Mouse (Mus musculus) limb, embryonic 13.5 days (tissue): ENCODE measurements around the gene Dlk1. TPM values are rescaled to one million over a fixed set of nuclear protein-coding genes. Genes with fewer than 3 reads are reported as not detected.
A peak's percentile ranks its signal among the peaks of the same experiment; 100 is the strongest.

ENCODE experiments used
- ATAC-seq: fragments of 200-750 bp; cut with Nextera tagmentation; 2 replicates; pipeline ENCODE4 v1.8.0; 2017; ENCODE audit warnings: low read depth, moderate number of reproducible peaks, moderate TSS enrichment; ENCODE audit not compliant: low FRiP score
- H3K27ac ChIP-seq: fragments of 300-500 bp; sonication (generic); 2 replicates; pipeline ENCODE4 v1.5.1; 2015; ENCODE audit warnings: inconsistent platforms, mild to moderate bottlenecking, moderate library complexity
- H3K27me3 ChIP-seq: fragments of 300-500 bp; sonication (generic); 2 replicates; pipeline ENCODE4 v1.6.1; 2015; ENCODE audit warnings: mild to moderate bottlenecking, inconsistent platforms
- H3K36me3 ChIP-seq: fragments of 300-500 bp; sonication (generic); 2 replicates; pipeline ENCODE4 v1.6.1; 2015; ENCODE audit warnings: inconsistent platforms, mild to moderate bottlenecking, moderate library complexity
- H3K4me1 ChIP-seq: fragments of 300-500 bp; sonication (generic); 2 replicates; pipeline ENCODE4 v1.6.1; 2015; ENCODE audit warnings: inconsistent platforms
- H3K4me2 ChIP-seq: fragments of 300-500 bp; sonication (generic); replicated peaks from 2 replicates; pipeline ENCODE4 v1.6.1; 2015; ENCODE audit warnings: inconsistent platforms, mild to moderate bottlenecking, moderate library complexity
- H3K4me3 ChIP-seq: fragments of 300-500 bp; sonication (generic); 2 replicates; pipeline ENCODE4 v1.5.1; 2015; ENCODE audit warnings: moderate library complexity, mild to moderate bottlenecking, inconsistent platforms
- H3K9ac ChIP-seq: fragments of 300-500 bp; sonication (generic); 2 replicates; pipeline ENCODE4 v1.6.1; 2015; ENCODE audit warnings: mild to moderate bottlenecking, inconsistent platforms
- H3K9me3 ChIP-seq: fragments of 300-500 bp; sonication (generic); 2 replicates; pipeline ENCODE4 v1.6.1; 2016; ENCODE audit warnings: inconsistent platforms
- WGBS: fragments of 180-500 bp; shearing (Covaris S2); methylation state at CpG from one replicate; pipeline ENCODE4 v1.1.7; 2015; 5-methylcytosine and 5-hydroxymethylcytosine counted together
- polyA plus RNA-seq: library from polyadenylated mRNA; unstranded; fragments of >200 nt; fragmentation: Nextera tagmentation; extraction: Ambion mirVana; gene quantifications from 2 replicates; pipeline ENCODE4 v1.2.1, GENCODE M21; 2015

Dlk1 gene
- polyA plus RNA-seq, 1 experiment from 2014 or later = 395 TPM

DNA sequence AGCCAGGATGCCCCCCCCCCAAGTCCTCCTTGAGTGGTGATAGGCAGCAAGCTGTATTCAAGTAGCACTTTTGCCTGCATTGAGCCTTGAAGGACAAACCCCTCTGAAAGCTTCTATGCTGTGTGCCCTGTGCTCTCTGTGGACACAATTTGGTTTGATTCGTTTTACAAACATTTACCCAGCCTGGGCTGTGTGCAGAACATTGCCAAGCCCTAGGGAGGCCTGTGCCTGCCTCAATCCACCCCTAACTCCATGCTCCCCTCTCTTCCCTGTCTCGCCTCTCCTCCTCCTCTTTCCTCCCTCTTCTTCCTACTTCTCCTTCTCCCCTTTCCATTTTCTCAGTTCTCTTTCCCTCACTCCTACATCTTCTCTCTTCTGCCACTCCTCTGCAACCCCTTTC is 29.5 kb upstream of the Dlk1 start:
- no peak overlapping the region for H3K4me3 ChIP-seq
- no peak overlapping the region for H3K9ac ChIP-seq
- no peaks in the 10 kb centered on the region for H3K9me3 ChIP-seq
- WGBS = 56% methylated on average over 2 of the region's 2 CpGs
- H3K27me3 ChIP-seq = no peaks in the 10 kb centered on the region
- no peak overlapping the region for H3K4me2 ChIP-seq
- peaks cover 49% of the 10 kb centered on the region for H3K4me1 ChIP-seq
- no peaks in the 10 kb centered on the region for H3K36me3 ChIP-seq
- H3K27ac ChIP-seq = 0 out of 2 replicates have a peak overlapping the region, but pooled peaks have one; percentile 12
- ATAC-seq = no peak

DNA sequence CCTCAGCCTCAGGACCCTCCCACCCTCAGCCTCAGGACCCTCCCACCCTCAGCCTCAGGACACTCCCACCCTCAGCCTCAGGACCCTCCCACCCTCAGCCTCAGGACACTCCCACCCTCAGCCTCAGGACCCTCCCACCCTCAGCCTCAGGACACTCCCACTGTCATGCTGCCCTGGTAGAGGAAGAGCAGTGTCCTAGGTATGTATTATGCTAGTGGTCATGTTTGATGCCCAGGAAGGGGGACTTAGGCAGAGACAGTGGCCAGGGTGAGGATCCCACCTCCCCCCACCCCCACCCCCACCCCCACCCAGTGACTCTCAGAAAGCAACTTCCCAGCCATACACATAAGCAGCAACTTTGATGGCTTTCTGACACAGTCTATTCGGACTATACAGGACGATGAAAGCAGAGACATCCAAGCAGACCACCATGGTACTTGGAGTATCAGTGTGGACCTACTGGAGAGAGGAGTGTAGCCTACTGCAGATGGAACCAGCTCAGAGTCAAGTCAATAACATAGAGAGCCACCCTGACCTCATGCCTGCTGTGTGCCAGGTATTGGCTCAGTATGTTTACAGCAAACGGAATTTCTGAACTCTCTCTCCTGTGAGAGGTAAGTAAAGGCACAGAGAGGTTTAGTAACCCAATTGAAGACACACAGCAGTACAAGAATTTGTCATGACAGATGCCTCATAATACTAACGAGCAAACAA is 28.8 kb upstream of the Dlk1 start:
- no peak overlapping the region for H3K9ac ChIP-seq
- H3K9me3 ChIP-seq = no peaks in the 10 kb centered on the region
- ATAC-seq = 0 out of 2 replicates have a peak, but pooled peaks have one; percentile 39
- WGBS = 64% methylated on average over 4 of the region's 4 CpGs
- peaks cover 42% of the 10 kb centered on the region for H3K4me1 ChIP-seq
- no peak overlapping the region for H3K4me2 ChIP-seq
- H3K36me3 ChIP-seq = no peaks in the 10 kb centered on the region
- H3K4me3 ChIP-seq = no peak overlapping the region
- peak overlapping the region; percentile 58; the same call in 1 of the 2 replicates for H3K27ac ChIP-seq
- no peaks in the 10 kb centered on the region for H3K27me3 ChIP-seq

DNA sequence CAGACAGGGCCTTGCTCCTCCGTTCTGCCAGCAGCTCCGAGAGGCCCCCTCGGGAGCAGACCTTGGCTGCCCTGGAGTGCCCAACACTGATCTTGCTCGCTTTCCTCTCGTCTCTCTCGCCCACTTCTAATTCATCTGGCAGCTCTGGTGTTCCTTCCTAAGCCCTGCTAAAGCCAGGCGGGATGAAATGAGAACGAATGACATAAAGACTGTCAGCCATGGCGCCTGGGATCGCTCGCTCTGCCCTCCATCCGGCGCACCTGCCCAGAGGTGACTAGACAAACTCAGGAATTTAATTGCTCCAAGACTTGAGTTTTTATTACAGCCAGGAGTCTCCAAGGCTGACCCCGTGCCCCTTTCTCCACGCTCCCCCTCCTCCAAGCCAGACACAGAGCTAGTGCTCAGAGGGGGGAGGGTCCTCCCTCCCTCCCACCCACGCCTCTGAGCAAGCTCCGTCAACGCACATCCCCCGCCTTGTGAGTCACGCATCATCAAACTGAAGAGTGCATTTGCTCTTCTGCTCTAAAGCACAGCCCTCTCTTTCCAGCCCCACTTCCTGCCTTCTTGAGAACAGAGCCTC is 27.8 kb upstream of the Dlk1 start:
- no peaks in the 10 kb centered on the region for H3K27me3 ChIP-seq
- no peaks in the 10 kb centered on the region for H3K36me3 ChIP-seq
- peak overlapping the region; percentile 47 for H3K4me2 ChIP-seq
- H3K4me3 ChIP-seq = 0 out of 2 replicates have a peak overlapping the region, but pooled peaks have one; percentile 5
- H3K27ac ChIP-seq = peak overlapping the region; percentile 58; the same call in 1 of the 2 replicates
- H3K4me1 ChIP-seq = peaks cover 38% of the 10 kb centered on the region
- H3K9me3 ChIP-seq = no peaks in the 10 kb centered on the region
- 4% methylated on average over 20 of the region's 20 CpGs for WGBS
- H3K9ac ChIP-seq = peak overlapping the region; percentile 45
- ATAC-seq = peak; percentile 46

DNA sequence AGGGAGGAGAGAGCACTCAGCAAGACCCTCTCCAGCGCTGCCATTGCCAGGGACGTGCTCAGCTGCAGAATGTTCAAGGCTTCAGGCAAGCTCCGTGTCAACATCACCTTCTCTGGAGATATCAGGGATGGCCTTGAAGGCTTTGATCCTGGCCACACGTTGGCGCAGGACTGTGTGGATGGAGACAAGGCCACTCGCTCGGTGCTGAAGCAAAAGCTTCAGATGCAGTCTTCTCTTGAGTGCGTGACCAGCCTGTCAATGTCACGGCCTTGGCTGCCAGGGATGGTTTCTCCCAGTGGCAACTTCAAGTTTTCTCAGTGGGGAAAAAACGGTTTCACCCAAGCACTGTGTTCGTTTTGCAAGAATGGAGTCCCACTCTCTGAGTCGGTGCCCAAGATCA is 26.6 kb upstream of the Dlk1 start:
- H3K9me3 ChIP-seq = no peaks in the 10 kb centered on the region
- H3K4me2 ChIP-seq = no peak overlapping the region
- no peak overlapping the region for H3K4me3 ChIP-seq
- H3K36me3 ChIP-seq = no peaks in the 10 kb centered on the region
- 83% methylated on average over 12 of the region's 12 CpGs for WGBS
- H3K9ac ChIP-seq = no peak overlapping the region
- H3K27ac ChIP-seq = peak overlapping the region; percentile 44; the same call in 1 of the 2 replicates
- peaks cover 32% of the 10 kb centered on the region for H3K4me1 ChIP-seq
- ATAC-seq = no peak
- H3K27me3 ChIP-seq = no peaks in the 10 kb centered on the region

DNA sequence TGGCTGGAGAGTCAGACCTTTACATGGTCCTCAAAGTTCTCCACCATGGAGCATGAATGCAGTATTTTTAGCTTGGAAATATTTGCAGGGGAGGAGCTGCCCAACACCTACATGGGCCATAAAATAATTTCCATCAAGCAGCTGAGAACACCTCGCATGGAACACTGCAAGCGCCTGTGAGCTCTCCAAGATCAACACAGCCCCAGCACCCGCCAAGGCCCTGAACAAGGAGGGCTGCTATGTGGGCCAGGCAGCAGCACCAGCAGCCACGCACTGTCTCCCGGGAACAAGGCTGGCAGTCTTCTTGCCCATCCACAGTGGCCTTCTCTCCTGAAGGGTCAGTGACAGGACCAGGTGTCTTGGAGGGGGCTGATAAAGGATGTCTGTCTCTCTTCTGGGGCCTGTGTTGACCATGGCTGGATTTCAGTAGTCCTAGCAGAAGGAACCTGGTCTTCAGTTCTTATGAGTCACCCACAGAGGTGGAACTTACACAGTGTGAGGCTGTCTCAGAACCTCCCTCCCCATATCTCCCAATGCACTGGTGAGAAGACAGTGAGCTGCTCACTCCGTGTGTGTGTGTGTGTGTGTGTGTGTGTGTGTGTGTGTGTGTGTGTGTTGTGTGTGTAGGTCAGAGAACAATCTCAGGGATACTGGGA is 20.0 kb upstream of the Dlk1 start:
- Histone ChIP-seq H3K36me3 (no peaks in the 10 kb centered on the region), H3K9ac (no peak overlapping the region), H3K27ac (peak overlapping the region; percentile 83), H3K27me3 (no peaks in the 10 kb centered on the region), H3K4me3 (no peak overlapping the region), H3K4me1 (peaks cover 27% of the 10 kb centered on the region), H3K9me3 (no peaks in the 10 kb centered on the region), H3K4me2 (no peak overlapping the region)
- peak; percentile 84 for ATAC-seq
- 61% methylated on average over 6 of the region's 6 CpGs for WGBS

DNA sequence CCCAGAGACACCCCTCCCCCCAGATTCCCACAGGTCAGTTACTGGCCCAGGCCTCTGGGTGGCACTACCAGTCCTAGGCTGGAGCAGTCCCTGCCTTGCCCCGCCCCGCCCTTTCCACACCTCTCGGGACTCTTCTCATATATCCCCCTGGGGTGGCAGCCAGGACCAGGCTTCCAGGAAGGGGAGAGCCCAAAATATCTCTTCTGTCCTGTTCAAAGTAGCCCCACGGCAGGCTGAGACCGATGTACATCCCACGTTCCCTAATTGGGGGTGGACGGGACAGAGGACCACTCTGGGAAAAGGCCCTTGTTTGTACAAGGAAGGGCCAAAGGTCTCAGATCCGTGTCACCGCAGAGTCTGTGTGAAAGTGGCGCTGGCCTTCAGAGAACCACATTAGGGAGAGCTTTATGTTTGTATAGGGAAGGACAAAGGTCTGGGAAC is 16.2 kb upstream of the Dlk1 start:
- no peaks in the 10 kb centered on the region for H3K36me3 ChIP-seq
- no peak; the same call in 1 of the 2 replicates for ATAC-seq
- H3K4me3 ChIP-seq = no peak overlapping the region
- peak overlapping the region; percentile 46 for H3K4me2 ChIP-seq
- H3K4me1 ChIP-seq = peaks cover 63% of the 10 kb centered on the region
- H3K9me3 ChIP-seq = no peaks in the 10 kb centered on the region
- H3K27ac ChIP-seq = peak overlapping the region; percentile 88
- H3K27me3 ChIP-seq = no peaks in the 10 kb centered on the region
- peak overlapping the region; percentile 31 for H3K9ac ChIP-seq
- WGBS = 9% methylated on average over 10 of the region's 10 CpGs

DNA sequence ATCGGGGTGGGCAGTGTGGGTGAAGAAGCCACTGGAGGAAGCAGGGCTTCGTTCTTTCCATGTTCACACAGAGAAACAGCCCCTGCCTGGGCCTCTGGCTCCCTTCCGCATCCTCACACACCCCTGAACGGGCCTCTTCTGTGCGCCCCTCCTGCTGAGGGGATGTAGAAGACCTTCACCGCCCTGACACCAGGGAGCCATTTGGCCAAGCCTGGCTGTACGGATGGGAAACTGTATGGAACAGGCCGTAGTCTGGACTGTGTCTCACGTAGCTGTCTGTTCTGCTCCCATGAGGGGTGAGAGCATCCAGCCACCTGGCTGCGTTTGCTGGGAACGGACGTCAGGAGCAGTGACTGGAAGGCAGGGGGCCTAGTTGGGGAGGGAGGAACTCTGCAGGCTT is 15.8 kb upstream of the Dlk1 start:
- no peaks in the 10 kb centered on the region for H3K36me3 ChIP-seq
- H3K27me3 ChIP-seq = no peaks in the 10 kb centered on the region
- peak overlapping the region; percentile 31 for H3K9ac ChIP-seq
- H3K4me3 ChIP-seq = no peak overlapping the region
- ATAC-seq = peak; percentile 54
- 13% methylated on average over 12 of the region's 12 CpGs for WGBS
- peak overlapping the region; percentile 46 for H3K4me2 ChIP-seq
- peaks cover 67% of the 10 kb centered on the region for H3K4me1 ChIP-seq
- H3K27ac ChIP-seq = peak overlapping the region; percentile 88
- no peaks in the 10 kb centered on the region for H3K9me3 ChIP-seq

DNA sequence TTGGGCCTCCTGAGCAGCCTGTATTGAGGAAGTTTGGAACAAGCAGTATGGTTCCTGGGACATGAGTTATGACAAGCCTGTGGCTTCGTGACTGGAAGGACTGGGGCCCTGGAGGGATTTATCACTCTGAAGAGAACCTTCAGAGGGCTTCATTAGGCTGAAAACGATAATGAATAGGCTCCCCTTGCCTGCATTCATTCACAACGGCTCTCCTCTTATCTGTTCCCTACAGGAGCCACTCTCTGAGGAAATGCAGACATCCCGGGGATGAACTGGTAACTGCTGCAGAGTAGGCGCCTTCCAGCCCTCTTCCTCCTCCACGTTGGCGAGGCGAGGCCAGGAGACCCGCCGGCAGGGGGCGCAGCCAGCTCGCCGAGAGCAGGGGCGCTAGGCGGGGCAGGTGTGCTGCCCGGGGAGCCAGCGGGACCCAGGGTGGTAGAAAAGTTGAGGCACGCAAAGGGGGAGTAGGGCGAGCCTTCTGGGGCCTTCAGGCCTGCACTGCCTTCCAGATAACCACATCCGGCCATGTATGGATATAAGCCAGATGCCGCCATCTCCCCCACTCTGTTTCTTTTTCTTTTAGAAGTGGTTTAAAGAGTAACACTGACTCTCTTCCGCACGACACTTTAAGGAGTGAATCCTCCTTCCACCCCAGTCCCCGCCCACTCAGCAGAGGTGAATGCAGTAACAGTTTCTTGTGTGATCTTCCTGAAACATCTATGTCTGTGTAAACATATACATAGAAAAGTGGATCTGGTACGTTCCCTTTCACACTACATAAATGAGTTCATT is 14.9 kb upstream of the Dlk1 start:
- Histone ChIP-seq H3K4me3 (0 out of 2 replicates have a peak overlapping the region, but pooled peaks have one; percentile 0), H3K9ac (no peak overlapping the region; the same call in 1 of the 2 replicates), H3K4me1 (peaks cover 67% of the 10 kb centered on the region), H3K36me3 (no peaks in the 10 kb centered on the region), H3K27me3 (no peaks in the 10 kb centered on the region), H3K4me2 (peak overlapping the region; percentile 46), H3K9me3 (no peaks in the 10 kb centered on the region), H3K27ac (peak overlapping the region; percentile 88)
- WGBS = 6% methylated on average over 25 of the region's 25 CpGs
- peak; percentile 61; the same call in 1 of the 2 replicates for ATAC-seq

DNA sequence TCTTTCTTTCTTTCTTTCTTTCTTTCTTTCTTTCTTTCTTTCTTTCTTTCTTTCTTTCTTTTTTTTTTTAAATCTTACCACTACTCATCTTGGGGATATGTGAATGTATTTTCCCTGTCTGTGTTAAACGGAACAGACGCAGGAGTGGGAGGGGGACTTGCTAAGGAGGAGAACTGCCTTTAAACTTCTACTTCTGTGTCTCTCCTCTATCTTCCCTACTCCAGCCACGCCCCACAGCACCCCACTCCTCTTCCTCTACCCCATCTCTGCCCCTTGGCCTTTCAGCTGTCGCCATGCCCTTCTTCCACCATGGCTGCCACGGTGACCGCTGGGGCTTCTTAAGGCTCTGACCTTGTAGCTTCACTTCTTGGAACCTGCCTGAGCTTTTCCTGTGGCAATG is 14.2 kb upstream of the Dlk1 start:
- Histone ChIP-seq H3K36me3 (no peaks in the 10 kb centered on the region), H3K4me3 (no peak overlapping the region), H3K27me3 (no peaks in the 10 kb centered on the region), H3K9me3 (no peaks in the 10 kb centered on the region), H3K27ac (peak overlapping the region; percentile 48; the same call in 1 of the 2 replicates), H3K4me1 (peaks cover 63% of the 10 kb centered on the region), H3K4me2 (no peak overlapping the region), H3K9ac (no peak overlapping the region)
- no peak for ATAC-seq
- 65% methylated on average over 6 of the region's 6 CpGs for WGBS

DNA sequence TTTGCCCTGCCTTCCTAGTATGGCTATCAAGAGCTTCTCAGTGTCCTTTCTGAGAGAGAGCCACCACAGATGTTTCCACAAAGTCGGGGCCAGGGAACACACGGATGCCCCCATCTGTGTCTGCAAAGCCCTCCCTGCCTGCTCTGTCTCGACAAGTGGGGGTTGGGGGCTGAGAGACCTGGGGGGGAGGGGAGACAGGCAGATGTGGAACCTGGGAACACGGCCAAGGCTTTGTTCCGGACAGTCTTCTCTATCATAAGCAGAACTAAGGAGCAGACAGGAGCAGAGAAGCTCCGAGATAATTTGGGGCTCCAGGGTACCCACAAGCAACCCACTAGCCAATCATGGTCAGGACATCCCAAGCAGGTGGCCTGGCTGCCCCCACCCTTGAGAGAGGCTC is 12.6 kb upstream of the Dlk1 start:
- no peak for ATAC-seq
- Histone ChIP-seq H3K4me3 (no peak overlapping the region), H3K27me3 (no peaks in the 10 kb centered on the region), H3K36me3 (no peaks in the 10 kb centered on the region), H3K9ac (no peak overlapping the region), H3K4me1 (peaks cover 77% of the 10 kb centered on the region), H3K9me3 (no peaks in the 10 kb centered on the region), H3K4me2 (no peak overlapping the region), H3K27ac (no peak overlapping the region)
- 54% methylated on average over 6 of the region's 6 CpGs for WGBS

DNA sequence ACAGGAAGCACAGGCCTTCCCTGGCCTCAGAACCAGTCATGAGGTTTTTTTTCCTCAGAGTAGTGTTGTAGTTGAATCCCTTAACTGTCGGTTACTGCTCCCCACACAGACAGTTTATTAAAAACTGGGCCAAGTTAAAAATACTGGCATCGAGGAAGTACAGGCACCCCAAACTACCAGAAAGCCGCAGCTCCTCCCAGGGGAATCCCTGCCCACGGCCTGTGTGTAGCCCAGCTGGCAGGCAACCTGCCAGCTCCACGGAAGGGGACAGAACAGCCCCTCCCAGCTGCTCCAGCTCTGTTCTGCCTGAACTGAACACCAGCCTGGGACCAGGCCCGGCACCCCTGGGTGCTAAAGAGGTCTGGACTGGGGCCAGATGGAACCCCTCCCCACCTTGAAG is 11.3 kb upstream of the Dlk1 start:
- Histone ChIP-seq H3K27me3 (peaks cover 6% of the 10 kb centered on the region; the same call in 1 of the 2 replicates), H3K36me3 (no peaks in the 10 kb centered on the region), H3K4me1 (peaks cover 83% of the 10 kb centered on the region), H3K9ac (0 out of 2 replicates have a peak overlapping the region, but pooled peaks have one; percentile 40), H3K4me3 (no peak overlapping the region), H3K4me2 (no peak overlapping the region), H3K9me3 (no peaks in the 10 kb centered on the region), H3K27ac (peak overlapping the region; percentile 22; the same call in 1 of the 2 replicates)
- 34% methylated on average over 6 of the region's 6 CpGs for WGBS
- no peak for ATAC-seq
